Mouse (Mus musculus): ENCODE measurements around the gene Lepr. TPM values are rescaled to one million over a fixed set of nuclear protein-coding genes. Genes with fewer than 3 reads are reported as not detected.

The Lepr gene
- polyA plus RNA-seq, 1 experiment from 2014 or later = 4.5 TPM

- DNase-seq (ENCODE audit: low spot score) (no peak), ATAC-seq (ENCODE audit: low FRiP score, low TSS enrichment) (no peak)
- H3K27ac ChIP-seq (replicated peaks) = no peak overlapping the region
- H3K27me3 ChIP-seq (ENCODE audit: control insufficient read depth, insufficient read depth, low read length) = no peaks in the 10 kb centered on the region
- H3K4me2 ChIP-seq (replicated peaks; ENCODE audit: low read depth) = no peak overlapping the region
- no peak overlapping the region for H3K9ac ChIP-seq (ENCODE audit: low read length)
- 67% methylated on average over 2 of the region's 2 CpGs for WGBS
- TF ChIP-seq CTCF (IDR thresholded peaks at IDR 0.05; ENCODE audit: low read depth) (peak; percentile 22; the same call in 1 of the 2 replicates), EP300 (optimal IDR thresholded peaks at IDR 0.05) (no peak)
- no peaks in the 10 kb centered on the region for H3K36me3 ChIP-seq (ENCODE audit: control insufficient read depth, insufficient read depth, low read length)
- H3K4me3 ChIP-seq (ENCODE audit: low read depth, low read length) = no peak overlapping the region
- H3K9me3 ChIP-seq (ENCODE audit: control insufficient read depth, low read length) = 0 out of 2 replicates have a peak, but pooled peaks cover 7% of the 10 kb centered on the region
- H3K4me1 ChIP-seq (replicated peaks; ENCODE audit: control insufficient read depth, insufficient read depth) = no peaks in the 10 kb centered on the region
Measured at GRCm38 (mm10) chr4:101850908-101851307, 133.7 kb downstream of the Lepr start.

- Histone ChIP-seq H3K4me3 (ENCODE audit: low read depth, low read length) (no peak overlapping the region), H3K27ac (replicated peaks) (no peak overlapping the region), H3K4me1 (replicated peaks; ENCODE audit: control insufficient read depth, insufficient read depth) (no peaks in the 10 kb centered on the region), H3K4me2 (replicated peaks; ENCODE audit: low read depth) (no peak overlapping the region), H3K9ac (ENCODE audit: low read length) (no peak overlapping the region), H3K9me3 (ENCODE audit: control insufficient read depth, low read length) (no peaks in the 10 kb centered on the region), H3K36me3 (ENCODE audit: control insufficient read depth, insufficient read depth, low read length) (no peaks in the 10 kb centered on the region), H3K27me3 (ENCODE audit: control insufficient read depth, insufficient read depth, low read length) (no peaks in the 10 kb centered on the region)
- TF ChIP-seq EP300 (optimal IDR thresholded peaks at IDR 0.05) (no peak), CTCF (IDR thresholded peaks at IDR 0.05; ENCODE audit: low read depth) (peak; percentile 66)
- no peak for ATAC-seq (ENCODE audit: low FRiP score, low TSS enrichment)
- no peak for DNase-seq (ENCODE audit: low spot score)
- 35% methylated on average over 6 of the region's 6 CpGs for WGBS
Measured at GRCm38 (mm10) chr4:101860873-101861272, 143.7 kb downstream of the Lepr start.

GRCm38 (mm10) chr4:101862289-101862688, 145.1 kb downstream of the Lepr start:
- TF ChIP-seq CTCF (IDR thresholded peaks at IDR 0.05; ENCODE audit: low read depth) (no peak), EP300 (optimal IDR thresholded peaks at IDR 0.05) (no peak)
- no peak overlapping the region for H3K4me3 ChIP-seq (ENCODE audit: low read depth, low read length)
- H3K36me3 ChIP-seq (ENCODE audit: control insufficient read depth, insufficient read depth, low read length) = no peaks in the 10 kb centered on the region
- H3K27ac ChIP-seq (replicated peaks) = no peak overlapping the region
- H3K9me3 ChIP-seq (ENCODE audit: control insufficient read depth, low read length) = no peaks in the 10 kb centered on the region
- H3K4me1 ChIP-seq (replicated peaks; ENCODE audit: control insufficient read depth, insufficient read depth) = no peaks in the 10 kb centered on the region
- 89% methylated on average over 6 of the region's 6 CpGs for WGBS
- DNase-seq (ENCODE audit: low spot score) (no peak), ATAC-seq (ENCODE audit: low FRiP score, low TSS enrichment) (no peak)
- no peak overlapping the region for H3K4me2 ChIP-seq (replicated peaks; ENCODE audit: low read depth)
- H3K9ac ChIP-seq (ENCODE audit: low read length) = no peak overlapping the region
- H3K27me3 ChIP-seq (ENCODE audit: control insufficient read depth, insufficient read depth, low read length) = no peaks in the 10 kb centered on the region

Other genes with a start within 250 kb of the Lepr start
- 0.81 and 0.83 TPM in 2 replicates for gene Dnajc6, start 220.8 kb upstream of the Lepr start, polyA plus RNA-seq (2015; fragmentation: Nextera tagmentation; extraction: Ambion mirVana)
- gene Leprot, start 69.7 kb upstream of the Lepr start, polyA plus RNA-seq (2015; fragmentation: Nextera tagmentation; extraction: Ambion mirVana) = 87.9 and 89.5 TPM in 2 replicates
- not detected in 2 replicates for gene B020004J07Rik, start 126.6 kb downstream of the Lepr start, polyA plus RNA-seq (2015; fragmentation: Nextera tagmentation; extraction: Ambion mirVana)
- not detected in 2 replicates for gene C130073F10Rik, start 176.4 kb downstream of the Lepr start, polyA plus RNA-seq (2015; fragmentation: Nextera tagmentation; extraction: Ambion mirVana)
- gene Gm12800, start 191.7 kb downstream of the Lepr start, polyA plus RNA-seq (2015; fragmentation: Nextera tagmentation; extraction: Ambion mirVana) = not detected in 2 replicates
- gene Gm12794, start 223.0 kb downstream of the Lepr start, polyA plus RNA-seq (2015; fragmentation: Nextera tagmentation; extraction: Ambion mirVana) = not detected in 2 replicates